Mouse (Mus musculus): Measurements from ENCODE around the gene Kcna2.

Kcna2 gene

DNA sequence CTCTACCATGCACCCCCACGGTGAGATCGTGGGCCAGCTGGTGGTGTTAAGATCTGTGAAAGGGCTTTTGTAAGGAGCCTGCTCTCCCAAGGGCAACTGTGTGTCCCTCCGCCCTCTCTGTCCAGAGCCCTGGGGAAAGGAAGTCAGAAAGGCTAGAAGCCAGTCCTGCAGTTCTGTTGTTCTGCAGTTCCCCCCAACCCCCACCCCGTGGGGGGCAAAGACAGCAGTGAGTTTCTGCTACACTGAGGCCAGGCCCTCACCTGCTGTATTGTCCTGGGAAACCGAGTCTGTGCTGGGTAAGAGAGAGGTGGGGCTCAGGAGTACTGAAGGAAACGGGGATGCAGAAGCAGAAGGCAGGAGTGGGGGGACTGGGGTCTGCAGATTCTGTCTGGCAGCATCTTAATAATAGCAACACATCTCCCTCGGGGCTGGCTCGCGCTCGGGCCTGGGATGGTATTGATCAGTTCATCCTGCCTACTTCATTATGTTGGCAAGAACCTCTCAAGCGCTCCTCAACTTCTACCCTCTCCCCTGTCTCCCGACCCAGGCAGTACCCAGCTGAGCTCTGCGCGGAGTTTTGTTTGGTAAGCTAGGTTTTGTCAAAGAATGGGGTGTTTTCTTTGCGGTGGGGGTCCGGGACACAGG, at the start of gene Kcna2:
TSS of gene Kcna2 (plus strand) at position 336 of the 645 bp plus-strand sequence.
- DNase-seq: no peak

DNA sequence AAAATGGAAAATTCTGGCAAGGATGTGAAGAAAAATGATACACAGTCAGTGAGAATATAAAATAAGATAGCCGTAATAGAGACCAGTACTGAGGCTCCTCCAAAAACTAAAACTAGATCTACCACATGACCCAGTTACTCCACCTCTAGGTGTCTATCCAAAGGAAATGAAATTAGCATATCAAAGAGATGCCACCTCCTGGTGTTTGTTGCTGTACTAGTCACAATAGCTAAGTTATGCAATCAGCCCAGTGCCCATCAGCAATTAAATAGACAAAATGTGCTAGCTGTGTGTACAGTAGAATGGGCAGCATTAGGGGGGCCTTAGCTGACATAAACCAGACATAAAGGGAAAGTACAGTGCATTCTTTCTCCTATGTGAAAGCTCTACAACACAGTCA, 39.5 kb upstream of the Kcna2 start:
- no peak for DNase-seq

DNA sequence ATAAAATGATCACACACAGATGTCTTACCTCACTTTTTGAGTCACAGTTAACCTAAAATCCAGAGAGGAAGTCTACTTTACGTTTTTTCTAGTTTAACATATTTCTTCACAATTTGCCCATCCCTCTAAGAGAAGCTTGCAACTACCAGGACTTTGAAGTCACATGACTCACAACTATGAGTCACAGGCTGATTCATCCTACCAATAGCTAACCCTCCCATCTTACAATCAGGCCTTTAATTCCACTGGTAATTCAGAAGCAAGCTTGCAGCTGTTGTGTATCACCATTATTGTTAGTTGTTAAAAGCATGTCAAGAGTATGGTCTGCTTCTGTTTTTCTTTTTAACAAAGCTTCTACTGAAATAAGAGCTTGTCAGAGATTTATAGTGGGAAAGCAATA, 38.2 kb upstream of the Kcna2 start:
- DNase-seq: no peak

GRCm38 (mm10) chr3:107065510-107066095, 35.3 kb upstream of the Kcna2 start:
- DNase-seq: no peak

DNA sequence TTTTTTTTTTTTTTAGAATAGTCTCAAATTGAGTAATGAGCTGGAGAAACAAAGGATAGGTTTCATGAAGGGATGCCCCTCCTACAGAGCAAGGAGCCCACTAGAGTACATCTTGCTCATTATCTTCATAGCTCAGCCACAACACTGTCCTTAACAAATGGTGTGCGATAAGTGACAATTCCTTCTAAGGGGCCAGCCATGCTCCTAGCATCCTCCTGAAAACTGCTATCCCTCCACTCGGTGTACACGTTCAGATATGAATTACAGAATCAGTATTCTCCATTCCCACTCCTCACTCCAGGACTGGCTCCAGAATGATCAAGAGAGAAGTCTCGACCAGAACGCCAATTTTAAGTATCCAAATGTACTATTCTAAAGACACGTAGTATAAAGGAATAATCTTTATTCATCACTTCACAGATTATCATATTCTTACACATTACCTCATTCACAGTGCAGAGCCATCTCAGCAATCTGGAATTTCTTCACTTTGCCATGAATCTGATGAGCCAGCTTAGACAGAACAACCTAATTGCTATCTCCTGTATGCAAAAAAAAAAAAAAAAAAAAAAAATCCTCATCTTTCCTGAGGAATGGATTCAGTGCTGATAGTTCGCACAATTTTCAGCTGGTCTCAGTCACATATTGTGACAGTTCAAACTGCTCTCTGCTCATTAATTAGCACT, 34.6 kb upstream of the Kcna2 start:
- no peak for DNase-seq

GRCm38 (mm10) chr3:107067245-107067644, 33.7 kb upstream of the Kcna2 start:
- DNase-seq: no peak

DNA sequence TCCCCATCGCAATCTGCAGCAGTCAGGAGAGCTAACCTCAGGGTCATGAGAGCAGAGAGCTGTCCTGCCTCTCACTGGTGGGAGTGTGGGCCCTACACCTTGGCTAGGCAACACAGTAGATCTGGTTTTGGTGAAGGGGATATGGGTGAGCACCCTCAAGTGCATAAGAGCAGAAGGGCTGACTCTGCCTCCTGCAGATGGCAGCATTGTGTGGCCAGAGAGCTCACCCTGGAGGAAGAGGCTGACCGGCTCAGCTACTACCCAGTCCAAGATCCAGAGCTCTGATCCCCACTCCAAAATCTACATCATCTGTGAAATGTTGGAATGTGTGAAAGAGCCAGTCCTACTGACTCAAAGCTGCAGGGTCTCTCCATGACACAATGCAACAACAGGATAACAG, 27.1 kb upstream of the Kcna2 start:
- DNase-seq: no peak

DNA sequence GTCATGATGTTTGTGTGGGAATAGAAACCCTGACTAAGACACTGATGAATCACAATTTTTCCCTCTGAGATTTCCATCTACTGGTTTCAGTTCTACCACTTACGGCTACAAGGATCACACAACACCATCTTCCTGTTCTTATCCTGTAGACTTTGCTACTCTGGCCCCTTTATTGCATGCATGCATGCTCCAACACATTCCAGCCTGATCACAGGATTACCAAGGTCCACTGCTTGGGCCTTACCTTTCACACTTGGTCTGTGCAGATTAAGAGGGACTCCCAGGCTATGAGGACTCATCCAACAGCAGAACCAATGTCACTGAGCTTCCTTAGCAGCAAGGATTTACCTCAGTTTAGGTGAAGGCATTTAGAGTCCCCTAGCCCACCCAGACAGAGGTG, 25.2 kb upstream of the Kcna2 start:
- no peak for DNase-seq

DNA sequence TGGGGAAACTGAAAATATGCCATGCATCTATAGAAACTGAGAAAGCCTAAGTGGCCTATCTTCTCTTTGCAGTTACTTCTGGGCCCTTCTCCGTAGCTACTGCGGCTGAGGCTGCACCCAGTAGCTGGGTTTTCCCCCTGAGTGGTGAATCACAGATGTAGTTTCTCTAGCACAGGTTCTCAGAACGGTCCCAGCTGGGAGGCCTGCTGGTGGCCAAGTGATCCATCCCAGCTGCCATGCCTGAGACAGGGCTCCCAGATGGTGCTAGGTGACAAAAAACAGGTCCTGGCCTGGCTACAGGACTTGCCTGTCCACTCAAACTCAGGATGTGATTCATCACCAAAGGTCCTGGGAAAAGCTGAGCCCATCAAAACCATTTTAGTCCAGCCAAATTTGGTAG, 24.3 kb upstream of the Kcna2 start:
- peak; percentile 62 to 89 for DNase-seq

DNA sequence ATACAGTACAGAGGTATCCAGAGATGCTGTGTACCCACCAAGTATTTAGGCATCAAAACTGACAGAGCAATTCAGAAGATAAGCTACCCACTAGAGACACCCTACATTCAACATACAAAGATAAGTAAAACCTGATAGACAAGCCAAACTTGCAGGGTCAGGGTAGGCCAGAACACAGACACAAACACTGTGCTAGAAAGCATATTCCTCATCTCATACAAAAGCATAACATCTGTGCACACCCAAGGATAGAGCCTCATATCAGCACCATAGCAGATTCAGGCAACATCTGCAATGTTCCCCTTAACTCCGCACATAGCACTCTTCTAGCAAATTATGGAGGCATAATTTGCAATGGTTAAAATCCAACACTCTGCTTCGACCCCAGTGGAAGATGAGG, 23.8 kb upstream of the Kcna2 start:
- no peak for DNase-seq

- no peak for DNase-seq
Measured at GRCm38 (mm10) chr3:107080803-107081202, 20.1 kb upstream of the Kcna2 start.

- DNase-seq: no peak
Measured at GRCm38 (mm10) chr3:107081227-107081626, 19.7 kb upstream of the Kcna2 start.

GRCm38 (mm10) chr3:107084586-107084985, 16.4 kb upstream of the Kcna2 start:
- DNase-seq: no peak

GRCm38 (mm10) chr3:107087410-107087809, 13.5 kb upstream of the Kcna2 start:
- DNase-seq: no peak

DNA sequence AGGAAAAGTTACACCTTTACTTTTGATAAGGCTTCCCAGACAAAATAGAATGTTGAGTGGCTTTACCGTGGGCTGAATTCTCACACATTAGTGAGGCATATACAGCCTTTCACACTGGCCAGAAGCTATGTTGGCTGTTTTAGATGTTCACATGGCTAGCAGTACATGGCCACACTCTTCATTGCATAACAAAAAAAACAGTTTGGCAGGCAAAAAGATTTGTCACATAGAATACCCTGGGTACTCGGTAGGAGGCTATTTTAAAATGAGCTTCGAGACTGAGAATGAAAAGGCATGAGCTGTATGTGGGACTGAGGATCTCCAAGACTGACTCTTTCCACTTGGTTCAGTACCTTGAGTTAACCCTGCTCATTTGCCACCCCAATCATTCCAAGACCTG, 12.1 kb upstream of the Kcna2 start:
- DNase-seq: no peak

DNA sequence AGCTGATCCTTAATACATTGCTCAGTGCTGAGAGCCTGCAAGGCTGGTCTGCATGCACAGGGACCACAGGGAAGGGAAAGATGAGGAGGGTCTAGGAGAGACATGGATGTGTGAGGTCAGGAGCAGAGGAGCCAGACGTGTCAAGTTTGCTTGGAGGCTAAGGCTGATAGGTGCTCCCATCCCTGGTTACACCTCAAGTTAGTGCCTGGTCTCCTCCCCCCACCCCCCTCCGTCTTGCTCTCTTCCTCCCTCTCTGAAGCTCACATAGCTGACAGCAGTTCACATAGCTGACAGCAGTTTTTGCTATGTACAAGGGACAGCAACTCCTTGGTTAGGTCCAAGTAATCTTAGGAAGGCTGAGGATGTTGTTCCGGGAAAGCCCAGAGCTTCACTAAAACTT, 11.5 kb upstream of the Kcna2 start:
- no peak for DNase-seq

DNA sequence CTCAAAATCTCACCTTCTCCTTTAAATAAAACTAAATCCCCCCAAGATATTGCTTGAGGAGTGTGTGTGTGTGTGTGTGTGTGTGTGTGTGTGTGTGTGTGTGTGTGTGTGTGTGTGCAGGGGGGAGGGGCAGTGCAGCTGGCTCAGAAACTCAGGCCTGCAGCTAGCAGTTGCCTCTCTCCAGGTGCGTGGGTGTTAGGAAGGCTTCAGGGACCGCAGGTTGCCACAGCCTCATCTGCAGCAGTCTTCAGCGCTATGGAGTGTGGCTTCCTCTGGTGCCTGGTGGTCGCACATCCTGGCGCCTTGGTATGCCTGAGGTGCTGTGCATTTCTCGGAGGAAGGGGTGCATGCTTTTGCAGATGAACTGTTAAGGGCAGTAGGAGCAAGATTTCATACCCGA, 10.9 kb upstream of the Kcna2 start:
- no peak for DNase-seq

DNA sequence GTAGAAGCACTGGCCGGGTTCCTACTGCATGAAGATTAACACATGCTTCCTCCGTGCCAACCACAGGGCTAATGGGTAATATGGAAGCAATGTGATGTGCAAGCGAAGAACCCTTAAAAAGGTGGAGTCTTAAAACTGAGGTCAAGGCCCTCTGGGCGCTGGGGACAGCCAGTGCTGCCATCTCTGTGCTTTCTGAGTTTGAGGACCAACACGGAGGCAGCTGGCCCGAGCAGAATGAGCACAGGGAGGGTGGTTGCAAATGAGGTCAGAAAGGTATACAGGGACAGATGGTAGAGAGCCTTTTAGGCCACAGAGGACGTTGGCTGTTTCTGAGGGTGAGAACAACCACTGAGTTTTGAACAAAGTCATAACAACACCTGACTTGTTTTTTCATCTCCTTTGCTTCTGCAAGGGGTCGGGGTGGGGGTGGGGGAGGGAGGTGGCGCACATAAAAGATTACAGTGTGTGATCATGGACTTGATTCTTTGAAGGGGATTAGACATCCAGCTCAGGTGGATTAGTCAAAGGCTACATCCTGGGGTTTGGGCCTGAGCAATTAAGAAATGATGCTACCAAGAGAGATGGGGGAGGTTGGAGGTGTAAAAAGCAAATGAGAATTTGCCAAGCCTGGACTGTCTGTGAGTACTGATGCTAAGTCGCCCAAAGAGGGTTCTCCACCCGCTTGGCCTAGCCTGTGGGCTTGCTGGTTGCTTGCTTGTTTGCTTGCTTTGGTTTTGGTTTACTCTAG, 10.4 kb upstream of the Kcna2 start:
- no peak for DNase-seq

DNA sequence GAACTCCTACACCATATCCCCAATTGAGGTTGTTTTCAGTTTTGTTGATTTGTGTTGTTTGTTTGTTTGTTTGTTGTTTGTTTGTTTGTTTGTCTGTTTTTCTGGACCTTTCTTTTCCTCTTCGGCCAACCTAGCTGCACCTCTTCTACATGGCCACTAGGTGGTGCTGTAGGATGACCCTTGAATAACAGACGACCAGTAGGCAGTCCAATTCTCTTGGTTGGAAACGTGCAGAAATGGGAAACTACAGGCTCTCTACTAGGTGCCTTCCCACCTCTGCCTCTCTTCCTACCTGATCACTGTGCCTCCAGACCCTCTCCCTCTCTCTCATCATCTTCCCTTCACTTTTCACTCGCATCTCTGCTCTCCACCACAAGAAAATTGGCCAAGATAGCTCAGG, 6.9 kb upstream of the Kcna2 start:
- DNase-seq: peak in 1 of 2 experiments; percentile 53

DNA sequence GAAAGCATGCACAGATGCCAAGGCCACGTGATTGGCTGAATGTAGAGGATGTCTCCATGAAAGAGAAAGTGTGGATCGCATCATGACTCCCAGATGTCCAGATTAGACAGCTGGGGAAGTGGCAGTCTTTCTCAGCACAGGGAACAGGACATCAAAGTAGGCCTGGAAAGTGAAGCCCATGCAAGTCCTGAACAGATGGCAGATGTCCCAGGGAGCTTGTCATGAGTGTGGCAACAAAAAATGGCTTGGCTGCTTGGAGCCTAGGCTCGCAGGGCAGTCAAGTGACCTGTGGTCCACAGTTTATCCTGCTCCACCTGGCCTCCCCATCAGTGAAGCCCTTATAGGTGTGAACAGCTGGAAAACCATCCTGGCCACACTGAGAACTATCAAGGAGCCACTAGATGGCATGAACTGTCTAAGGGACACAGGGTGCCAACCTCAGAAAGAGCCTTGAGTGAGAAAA, 4.6 kb upstream of the Kcna2 start:
- peak in 1 of 2 experiments; percentile 65 for DNase-seq

GRCm38 (mm10) chr3:107099866-107100265, 1.1 kb upstream of the Kcna2 start:
- no peak for DNase-seq

DNA sequence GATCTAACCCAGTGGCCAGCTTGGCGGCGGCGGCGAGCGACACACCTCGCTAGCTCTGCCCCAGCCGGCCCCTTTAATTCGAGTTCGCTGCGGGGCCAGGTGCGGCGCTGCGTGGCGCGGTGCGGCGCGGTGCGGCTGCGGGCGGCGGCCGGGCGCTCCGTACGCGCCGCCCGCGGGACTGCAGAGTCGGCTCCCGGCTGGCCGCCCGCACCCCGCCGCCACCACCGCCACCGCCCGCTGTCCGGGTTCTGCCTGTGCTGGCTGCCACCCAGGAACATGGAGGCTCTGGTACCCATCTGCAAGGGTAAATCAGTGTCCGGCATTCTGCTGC, 475 bp downstream of the Kcna2 start:
- no peak for DNase-seq

GRCm38 (mm10) chr3:107101787-107102651, 1.1 kb downstream of the Kcna2 start:
- DNase-seq: peak; percentile 29 to 74
